ENCODE assay signal across 8 mouse cellular contexts in genomic region chr4:48044491-48045211, GRCm38 (mm10). TPM values are rescaled to one million over a fixed set of nuclear protein-coding genes. Genes with fewer than 3 reads are reported as not detected.
A peak's percentile ranks its signal among the peaks of the same experiment; 100 is the strongest.
DNase-seq lines count a peak whose midpoint lies in the region; ATAC-seq and TF ChIP-seq lines count a peak whose summit lies in the region.

TSS of gene Nr4a3 (plus strand) at chr4:48045153.

- no peaks in the 10 kb centered on the region for H3K9me3 ChIP-seq in hindbrain, embryonic 13.5 days

- CTCF ChIA-PET in Patski (lab: Charles Lee) = no interaction called here

- peak within 1 kb of the TSS; percentile 96 for H3K4me2 ChIP-seq in hindbrain, embryonic 13.5 days

- peak; percentile 31 for ATAC-seq in Patski
- ATAC-seq in hindbrain, embryonic 13.5 days (ENCODE audit: low FRiP score) = peak; percentile 83

- H3K4me1 ChIP-seq in hindbrain, embryonic 13.5 days (replicated peaks) = peaks cover 52% of the 10 kb centered on the region

- POLR2A ChIA-PET in Patski (lab: Charles Lee) = interaction anchor here (0.6 kb wide), 1 partner anchor 1627 kb away, joined by 4 read pairs; no protein-coding TSS in a partner anchor

- TF ChIP-seq CTCF in Patski (IDR thresholded peaks at IDR 0.05) = no peak

- H3K27me3 ChIP-seq in Patski = peaks cover 10% of the 10 kb centered on the region
- peaks cover 40% of the 10 kb centered on the region for H3K27me3 ChIP-seq in hindbrain, embryonic 13.5 days

- H3K9ac ChIP-seq in hindbrain, embryonic 13.5 days = peak within 1 kb of the TSS; percentile 83

- H3K4me3 ChIP-seq in hindbrain, embryonic 13.5 days = peak within 1 kb of the TSS; percentile 71

- in situ Hi-C loops in Patski (cut with MboI; ENCODE audit: low pct_unique_long_range_greater_than_20kb) = loop anchor here (25.0 kb wide), 1 partner anchor 607 kb away; no protein-coding TSS in a partner anchor

- no peak for DNase-seq in Patski (ENCODE audit: low read depth, low spot score)
- peak; percentile 87 to 93 for DNase-seq in cerebellum, postnatal 14 days
- DNase-seq in frontal cortex, postnatal 14 days (ENCODE audit: low spot score in 2 of 2) = peak; percentile 77 to 78
- DNase-seq in layer of hippocampus, postnatal 25 days (ENCODE audit: extremely low spot score in 1 of 2, low spot score in 1 of 2) = peak; percentile 74 to 83
- DNase-seq in lung, postnatal 14 days = peak; percentile 90
- peak; percentile 81 for DNase-seq in ovary, postnatal 36 days (ENCODE audit: low spot score)
- peak; percentile 78 for DNase-seq in thymus, postnatal 14 days

- no peaks in the 10 kb centered on the region for H3K36me3 ChIP-seq in hindbrain, embryonic 13.5 days

- 0% methylated on average over 43 of the region's 54 CpGs for WGBS in hindbrain, embryonic 13.5 days

- H3K27ac ChIP-seq in hindbrain, embryonic 13.5 days = peak within 1 kb of the TSS; percentile 94

RNA-seq across cellular contexts. Expression of gene Nr4a3, which starts in this region (rescaled TPM):
- 0.08 TPM for polyA plus RNA-seq in Patski (2021)
- polyA plus RNA-seq in hindbrain, embryonic 13.5 days (2015; fragmentation: Nextera tagmentation; extraction: Ambion mirVana) = 1.8 and 2.4 TPM in 2 replicates
- 10 to 100 TPM; 60.7 to 82.9 TPM for total RNA-seq in layer of hippocampus, postnatal 25 days (2021)

Comparison
In these comparisons a context has a peak if more than half of its experiments do, and no peak if none do; other contexts are left out.
1. Peak in ATAC-seq in Patski; RNA of the gene not detected or under 1 TPM.